14 mouse cellular contexts compared by ENCODE assay signal in genomic region chr14:87149684-87150083, GRCm38 (mm10).
"Had no signal": no experiment of that assay in that cellular context is flagged by ENCODE, and none has a peak within 500 bp of the region (broad histone marks: within the 10 kb centered on the region; RNA-seq: fewer than 3 reads in every experiment).

No protein-coding gene starts in this region.

- H3K9me3 ChIP-seq: megakaryocyte, embryonic 14.5 days; midbrain, embryonic 13.5 days; midbrain, embryonic 15.5 days; neural tube, embryonic 12.5 days; stomach, embryonic 15.5 days had no signal

- H3K4me2 ChIP-seq: lung, embryonic 14.5 days; midbrain, embryonic 11.5 days; midbrain, embryonic 13.5 days; midbrain, embryonic 15.5 days; neural tube, embryonic 12.5 days; stomach, embryonic 15.5 days had no signal

- ATAC-seq: midbrain, embryonic 13.5 days; midbrain, embryonic 15.5 days had no signal

- H3K4me1 ChIP-seq: midbrain, embryonic 13.5 days; midbrain, embryonic 15.5 days; neural tube, embryonic 12.5 days; stomach, embryonic 15.5 days had no signal

- DNase-seq: lung, adult 18-20 months; lung, embryonic 14.5 days; lung, postnatal 10 days; lung, postnatal 4 days; right cerebral cortex, postnatal 14 days; thymus, adult 2 months; thymus, postnatal 25 days had no signal

- H3K4me3 ChIP-seq: megakaryocyte, embryonic 14.5 days; midbrain, embryonic 13.5 days; midbrain, embryonic 15.5 days; neural tube, embryonic 12.5 days; stomach, embryonic 15.5 days had no signal

- H3K36me3 ChIP-seq: midbrain, embryonic 13.5 days; midbrain, embryonic 15.5 days; neural tube, embryonic 12.5 days; stomach, embryonic 15.5 days had no signal

- H3K27ac ChIP-seq: midbrain, embryonic 13.5 days; midbrain, embryonic 15.5 days; neural tube, embryonic 12.5 days; stomach, embryonic 15.5 days; stomach, postnatal 0 days had no signal

- H3K27me3 ChIP-seq: megakaryocyte, embryonic 14.5 days; midbrain, embryonic 13.5 days; midbrain, embryonic 15.5 days; neural tube, embryonic 12.5 days; stomach, embryonic 15.5 days had no signal

- H3K9ac ChIP-seq: lung, embryonic 14.5 days; midbrain, embryonic 13.5 days; midbrain, embryonic 15.5 days; neural tube, embryonic 12.5 days; stomach, embryonic 15.5 days had no signal
